Mouse (Mus musculus) frontal cortex, postnatal 10 days (tissue): ENCODE data around the gene Slc35f3.

ENCODE experiments used
- DNase-seq, 2 experiments: peaks; one replicate each; pipeline ENCODE4 v3.0.0; 2022; ENCODE audit warnings: low spot score in 2 of 2, mixed read lengths in 1 of 2

Gene Slc35f3

GRCm38 (mm10) chr8:126327786-126328185, 29.4 kb downstream of the Slc35f3 start:
- no peak for DNase-seq

- no peak for DNase-seq
Measured at GRCm38 (mm10) chr8:126338864-126339263, 40.5 kb downstream of the Slc35f3 start.

GRCm38 (mm10) chr8:126339357-126339756, 41.0 kb downstream of the Slc35f3 start:
- DNase-seq: no peak

- DNase-seq: no peak
Measured at GRCm38 (mm10) chr8:126341200-126341599, 42.8 kb downstream of the Slc35f3 start.

GRCm38 (mm10) chr8:126343427-126343826, 45.1 kb downstream of the Slc35f3 start:
- DNase-seq: no peak

GRCm38 (mm10) chr8:126345100-126345499, 46.7 kb downstream of the Slc35f3 start:
- DNase-seq: no peak

- DNase-seq: no peak
Measured at GRCm38 (mm10) chr8:126353259-126353658, 54.9 kb downstream of the Slc35f3 start.

GRCm38 (mm10) chr8:126357946-126358345, 59.6 kb downstream of the Slc35f3 start:
- DNase-seq: no peak

- DNase-seq: no peak
Measured at GRCm38 (mm10) chr8:126359296-126359695, 60.9 kb downstream of the Slc35f3 start.

GRCm38 (mm10) chr8:126360106-126360505, 61.7 kb downstream of the Slc35f3 start:
- DNase-seq: no peak

GRCm38 (mm10) chr8:126360701-126361100, 62.3 kb downstream of the Slc35f3 start:
- no peak for DNase-seq

GRCm38 (mm10) chr8:126366251-126366650, 67.9 kb downstream of the Slc35f3 start:
- DNase-seq: no peak

GRCm38 (mm10) chr8:126368349-126369054, 70.1 kb downstream of the Slc35f3 start:
- DNase-seq: no peak

- no peak for DNase-seq
Measured at GRCm38 (mm10) chr8:126371871-126372270, 73.5 kb downstream of the Slc35f3 start.

GRCm38 (mm10) chr8:126379580-126379979, 81.2 kb downstream of the Slc35f3 start:
- DNase-seq: no peak

- DNase-seq: no peak
Measured at GRCm38 (mm10) chr8:126380141-126380540, 81.8 kb downstream of the Slc35f3 start.

- no peak for DNase-seq
Measured at GRCm38 (mm10) chr8:126381299-126381698, 82.9 kb downstream of the Slc35f3 start.

GRCm38 (mm10) chr8:126382216-126382615, 83.9 kb downstream of the Slc35f3 start:
- no peak for DNase-seq

GRCm38 (mm10) chr8:126382749-126383148, 84.4 kb downstream of the Slc35f3 start:
- DNase-seq: peak in 1 of 2 experiments; percentile 39

GRCm38 (mm10) chr8:126387566-126387965, 89.2 kb downstream of the Slc35f3 start:
- DNase-seq: no peak

GRCm38 (mm10) chr8:126391541-126391940, 93.2 kb downstream of the Slc35f3 start:
- no peak for DNase-seq

GRCm38 (mm10) chr8:126395386-126395785, 97.0 kb downstream of the Slc35f3 start:
- DNase-seq: no peak

GRCm38 (mm10) chr8:126395917-126396316, 97.6 kb downstream of the Slc35f3 start:
- DNase-seq: no peak

- no peak for DNase-seq
Measured at GRCm38 (mm10) chr8:126398349-126398748, 100.0 kb downstream of the Slc35f3 start.
